Mouse (Mus musculus): Measurements from ENCODE around the gene Itpk1.

DNA sequence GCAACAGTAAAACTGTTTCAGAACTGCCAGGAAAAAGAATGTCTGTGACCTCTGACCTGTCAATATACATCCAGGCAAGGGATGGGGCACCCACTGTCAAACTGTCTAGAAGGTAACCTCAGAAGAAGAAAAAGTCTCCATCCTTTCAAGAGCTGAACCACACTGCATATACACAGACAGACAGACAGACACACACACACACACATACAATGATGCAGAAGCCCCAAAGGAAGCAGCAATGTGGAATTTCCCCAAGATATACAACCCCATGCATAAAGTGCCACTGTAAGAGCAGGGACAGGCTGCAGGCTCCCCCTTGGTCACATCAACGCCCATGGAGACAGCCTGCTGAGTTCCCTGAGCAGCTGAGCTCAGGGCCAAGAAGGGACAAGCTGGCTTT is 5.6 kb downstream of the Itpk1 start:
- TF ChIP-seq CTCF (IDR thresholded peaks at IDR 0.05; ENCODE audit: borderline replicate concordance, extremely low read depth, insufficient read depth, insufficient read length) (no peak), POLR2A (IDR thresholded peaks at IDR 0.05; ENCODE audit: borderline replicate concordance, extremely low read depth, insufficient read depth, insufficient read length, poor library complexity, severe bottlenecking) (no peak)
